In the genomic region with DNA sequence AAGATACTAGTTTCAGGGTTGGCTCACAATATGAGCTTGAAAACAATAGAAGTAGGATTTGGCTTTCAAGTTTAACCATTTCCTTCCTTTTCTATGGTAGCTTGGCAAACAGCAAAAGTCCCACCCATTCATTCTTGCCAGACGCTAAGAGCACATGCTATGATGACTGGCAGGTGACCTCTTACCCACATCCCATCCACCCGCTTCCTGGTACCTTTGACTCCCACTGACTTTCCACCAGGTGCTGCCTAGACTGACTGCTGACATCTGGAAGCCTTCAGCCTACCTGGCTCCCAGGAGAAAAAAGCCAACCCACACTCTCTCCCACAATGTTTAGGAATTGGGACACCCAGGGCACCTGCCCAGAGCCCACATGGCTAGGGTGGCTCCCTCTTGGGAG, we compare ENCODE assay signal across 37 mouse cellular contexts. TPM values are rescaled to one million over a fixed set of nuclear protein-coding genes. Genes with fewer than 3 reads are reported as not detected.
DNase-seq lines count a peak whose midpoint lies in the region; ATAC-seq and TF ChIP-seq lines count a peak whose summit lies in the region.
"Had no signal": no experiment of that assay in that cellular context is flagged by ENCODE, and none has a peak within 500 bp of the region (broad histone marks: within the 10 kb centered on the region; RNA-seq: fewer than 3 reads in every experiment).

No protein-coding gene starts in this region.

- no peaks in the 10 kb centered on the region for H3K9me3 ChIP-seq in E14TG2a.4 (ENCODE audit: low read length)
- no peaks in the 10 kb centered on the region for H3K9me3 ChIP-seq in forebrain, embryonic 16.5 days (ENCODE audit: control insufficient read depth, low read length)
- no peaks in the 10 kb centered on the region for H3K9me3 ChIP-seq in forebrain, postnatal 0 days (ENCODE audit: low read length)
- H3K9me3 ChIP-seq: heart, embryonic 12.5 days; hindbrain, embryonic 15.5 days; limb, embryonic 13.5 days; megakaryocyte, embryonic 14.5 days; midbrain, embryonic 13.5 days; neural tube, embryonic 13.5 days had no signal

- ATAC-seq in forebrain, embryonic 16.5 days, result no peak
- no peak for ATAC-seq in forebrain, postnatal 0 days
- ATAC-seq: lung, postnatal 0 days; midbrain, embryonic 13.5 days had no signal

- H3K36me3 ChIP-seq in E14TG2a.4 (ENCODE audit: insufficient read depth, low read length), result peaks cover 49% of the 10 kb centered on the region
- peaks cover 5% of the 10 kb centered on the region for H3K36me3 ChIP-seq in forebrain, embryonic 16.5 days (ENCODE audit: control insufficient read depth, insufficient read depth)
- H3K36me3 ChIP-seq in forebrain, postnatal 0 days (ENCODE audit: insufficient read depth), result peaks cover 23% of the 10 kb centered on the region

- peaks cover 67% of the 10 kb centered on the region for H3K4me1 ChIP-seq in E14TG2a.4 (replicated peaks; ENCODE audit: low read depth, low read length)
- peaks cover 22% of the 10 kb centered on the region for H3K4me1 ChIP-seq in forebrain, embryonic 16.5 days (replicated peaks; ENCODE audit: control insufficient read depth, insufficient read depth, low read length)
- H3K4me1 ChIP-seq in forebrain, postnatal 0 days (ENCODE audit: insufficient read depth), result peaks cover 13% of the 10 kb centered on the region

- peak; percentile 2 for DNase-seq in gastrocnemius, adult 2 months
- DNase-seq in gastrocnemius, postnatal 4 days (ENCODE audit: low spot score in 2 of 2), result no peak
- DNase-seq in 416B (ENCODE audit: low read depth), result peak; percentile 50
- DNase-seq in induced T-regulatory cell, adult 2 months (ENCODE audit: low read depth), result peak; percentile 69
- no peak for DNase-seq in forebrain, postnatal 0 days
- DNase-seq: adrenal gland, postnatal 25 days; cerebellum, adult 18-20 months; cerebellum, postnatal 10 days; gastrocnemius, postnatal 14 days; heart, adult 18-20 months; kidney, adult 8-10 months; kidney, postnatal 4 days; lung, adult 18-20 months; lung, postnatal 4 days; thymus, postnatal 14 days had no signal

- H3K27me3 ChIP-seq in E14TG2a.4 (ENCODE audit: insufficient read depth, low read length), result no peaks in the 10 kb centered on the region
- no peaks in the 10 kb centered on the region for H3K27me3 ChIP-seq in forebrain, embryonic 16.5 days (replicated peaks; ENCODE audit: control insufficient read depth, insufficient read depth, low read length)
- H3K27me3 ChIP-seq in forebrain, postnatal 0 days (ENCODE audit: insufficient read depth, low read length), result no peaks in the 10 kb centered on the region
- H3K27me3 ChIP-seq: heart, embryonic 12.5 days; hindbrain, embryonic 15.5 days; limb, embryonic 13.5 days; megakaryocyte, embryonic 14.5 days; midbrain, embryonic 13.5 days; neural tube, embryonic 13.5 days had no signal

- no peak overlapping the region for H3K9ac ChIP-seq in forebrain, embryonic 16.5 days (replicated peaks; ENCODE audit: low read depth, low read length)
- H3K9ac ChIP-seq in forebrain, postnatal 0 days, result no peak overlapping the region
- H3K9ac ChIP-seq: heart, embryonic 12.5 days; hindbrain, embryonic 15.5 days; limb, embryonic 13.5 days; midbrain, embryonic 13.5 days; neural tube, embryonic 13.5 days had no signal

- no peak overlapping the region for H3K4me2 ChIP-seq in forebrain, embryonic 16.5 days (ENCODE audit: low read length)
- no peak overlapping the region for H3K4me2 ChIP-seq in forebrain, postnatal 0 days (ENCODE audit: low read depth)
- H3K4me2 ChIP-seq: heart, embryonic 12.5 days; hindbrain, embryonic 15.5 days; limb, embryonic 13.5 days; midbrain, embryonic 13.5 days; neural tube, embryonic 13.5 days had no signal

- H3K27ac ChIP-seq in gastrocnemius, adult 2 months, result peak overlapping the region; percentile 48
- no peak overlapping the region for H3K27ac ChIP-seq in forebrain, embryonic 16.5 days (ENCODE audit: low read length)
- no peak overlapping the region for H3K27ac ChIP-seq in forebrain, postnatal 0 days (ENCODE audit: low read depth, low read length)
- H3K27ac ChIP-seq: hindbrain, embryonic 15.5 days; kidney, postnatal 0 days; limb, embryonic 13.5 days; midbrain, embryonic 13.5 days; neural tube, embryonic 13.5 days had no signal

- WGBS in forebrain, embryonic 16.5 days, result 93% methylated on average over 2 of the region's 2 CpGs
- 94% methylated on average over 2 of the region's 2 CpGs for WGBS in forebrain, postnatal 0 days

- intact Hi-C loops in gastrocnemius, adult 2 months (cut with DNase I), result no loop called here

- TF ChIP-seq CTCF in gastrocnemius, adult 2 months (IDR thresholded peaks at IDR 0.05), result no peak
- TF ChIP-seq CTCF in E14TG2a.4 (conservative IDR thresholded peaks at IDR 0.05; ENCODE audit: low read length), result no peak
- TF ChIP-seq CTCF in forebrain, postnatal 0 days (IDR thresholded peaks at IDR 0.05; ENCODE audit: low read depth), result no peak

- H3K4me3 ChIP-seq in gastrocnemius, adult 2 months, result no peak overlapping the region
- 0 out of 2 replicates have a peak overlapping the region, but pooled peaks have one; percentile 99 for H3K4me3 ChIP-seq in E14TG2a.4 (replicated peaks; ENCODE audit: low read length)
- H3K4me3 ChIP-seq in forebrain, embryonic 16.5 days (replicated peaks; ENCODE audit: low read length), result no peak overlapping the region
- H3K4me3 ChIP-seq in forebrain, postnatal 0 days (ENCODE audit: low read depth, low read length), result no peak overlapping the region
- H3K4me3 ChIP-seq: erythroblast, embryonic 14.5 days; heart, embryonic 12.5 days; hindbrain, embryonic 15.5 days; limb, embryonic 13.5 days; megakaryocyte, embryonic 14.5 days; neural tube, embryonic 13.5 days had no signal

RNA-seq across cellular contexts. Expression of a gene that starts 2.4 kb away (rescaled TPM):
- 10 to 100 TPM; 15.7 to 17.9 TPM for total RNA-seq in gastrocnemius, adult 2 months (2021)
- total RNA-seq in gastrocnemius, postnatal 4 days (2021), result 10 to 100 TPM; 23.7 to 23.8 TPM
- 43.3 and 49.9 TPM in 2 replicates for polyA plus RNA-seq in forebrain, embryonic 16.5 days (2015; fragmentation: Nextera tagmentation; extraction: Ambion mirVana)
- 31.4 and 34.7 TPM in 2 replicates for total RNA-seq in forebrain, postnatal 0 days (2014; rRNA removed)
- polyA plus RNA-seq in forebrain, postnatal 0 days (2015; fragmentation: Nextera tagmentation; extraction: Ambion mirVana), result 38.4 and 45.3 TPM in 2 replicates

RNA-seq across cellular contexts. Expression of a gene that starts 2.8 kb away (rescaled TPM):
- total RNA-seq in gastrocnemius, adult 2 months (2021), result 100 to 1,000 TPM; 122 to 144 TPM
- total RNA-seq in gastrocnemius, postnatal 4 days (2021), result 100 to 1,000 TPM; 131 to 137 TPM
- polyA plus RNA-seq in forebrain, embryonic 16.5 days (2015; fragmentation: Nextera tagmentation; extraction: Ambion mirVana), result 378 and 389 TPM in 2 replicates
- total RNA-seq in forebrain, postnatal 0 days (2014; rRNA removed), result 72.5 and 93.5 TPM in 2 replicates
- polyA plus RNA-seq in forebrain, postnatal 0 days (2015; fragmentation: Nextera tagmentation; extraction: Ambion mirVana), result 379 and 481 TPM in 2 replicates

RNA-seq across cellular contexts. Expression of a gene that starts 14.8 kb away (rescaled TPM):
- 10 to 100 TPM; 27.5 to 44.2 TPM for total RNA-seq in gastrocnemius, adult 2 months (2021)
- total RNA-seq in gastrocnemius, postnatal 4 days (2021), result 1 to 10 TPM; 1.3 to 1.7 TPM
- 3.0 and 4.7 TPM in 2 replicates for polyA plus RNA-seq in forebrain, embryonic 16.5 days (2015; fragmentation: Nextera tagmentation; extraction: Ambion mirVana)
- 0.76 and 2.4 TPM in 2 replicates for total RNA-seq in forebrain, postnatal 0 days (2014; rRNA removed)
- polyA plus RNA-seq in forebrain, postnatal 0 days (2015; fragmentation: Nextera tagmentation; extraction: Ambion mirVana), result 9.6 and 15.8 TPM in 2 replicates
- total RNA-seq: common myeloid progenitor, adult 5-6 weeks had no signal
- polyA plus RNA-seq: erythroblast, embryonic 14.5 days; heart, embryonic 12.5 days; liver, embryonic 11.5 days had no signal

RNA-seq across cellular contexts. Expression of a gene that starts 24.4 kb away (rescaled TPM):
- total RNA-seq in gastrocnemius, adult 2 months (2021), result 10 to 100 TPM; 40.1 to 50.3 TPM
- total RNA-seq in gastrocnemius, postnatal 4 days (2021), result 10 to 100 TPM; 53.3 to 56.8 TPM
- 74.4 and 75.1 TPM in 2 replicates for polyA plus RNA-seq in forebrain, embryonic 16.5 days (2015; fragmentation: Nextera tagmentation; extraction: Ambion mirVana)
- 49.2 and 55.1 TPM in 2 replicates for total RNA-seq in forebrain, postnatal 0 days (2014; rRNA removed)
- polyA plus RNA-seq in forebrain, postnatal 0 days (2015; fragmentation: Nextera tagmentation; extraction: Ambion mirVana), result 38.8 and 53.5 TPM in 2 replicates

RNA-seq across cellular contexts. Expression of a gene that starts 28.6 kb away (rescaled TPM):
- total RNA-seq in gastrocnemius, adult 2 months (2021), result not detected
- not detected for total RNA-seq in gastrocnemius, postnatal 4 days (2021)
- not detected in 2 replicates for polyA plus RNA-seq in forebrain, embryonic 16.5 days (2015; fragmentation: Nextera tagmentation; extraction: Ambion mirVana)
- not detected in 2 replicates for total RNA-seq in forebrain, postnatal 0 days (2014; rRNA removed)
- polyA plus RNA-seq in forebrain, postnatal 0 days (2015; fragmentation: Nextera tagmentation; extraction: Ambion mirVana), result not detected in 2 replicates
- total RNA-seq: adrenal gland, postnatal 25 days; common myeloid progenitor, adult 5-6 weeks; gastrocnemius, postnatal 14 days; heart, adult 18-20 months; hematopoietic stem cell, adult 5-6 weeks; layer of hippocampus, adult 8-10 months; layer of hippocampus, postnatal 25 days; left cerebral cortex, adult 8-10 months; left cerebral cortex, postnatal 36 days had no signal
- polyA plus RNA-seq: embryonic facial prominence, embryonic 14.5 days; erythroblast, embryonic 14.5 days; forebrain, embryonic 11.5 days; heart, embryonic 12.5 days; heart, postnatal 0 days; hindbrain, embryonic 15.5 days; intestine, embryonic 14.5 days; kidney, postnatal 0 days; limb, embryonic 13.5 days; liver, embryonic 11.5 days; lung, postnatal 0 days; midbrain, embryonic 13.5 days; neural tube, embryonic 13.5 days had no signal

Comparison
In these comparisons a context has a peak if more than half of its experiments do, and no peak if none do; other contexts are left out.
1. DNase-seq: peak in gastrocnemius, adult 2 months (single experiment), 416B (single experiment) and induced T-regulatory cell, adult 2 months (single experiment); none in gastrocnemius, postnatal 4 days (0 of 2) and forebrain, postnatal 0 days (single experiment).